Mouse (Mus musculus): Measurements from ENCODE around the gene Vmn1r29.
"Not testable (repeated sequence)": the region's sequence is repeated elsewhere in the genome, so short reads cannot be mapped to it uniquely, and the experiment has no call there.

Vmn1r29 gene

DNA sequence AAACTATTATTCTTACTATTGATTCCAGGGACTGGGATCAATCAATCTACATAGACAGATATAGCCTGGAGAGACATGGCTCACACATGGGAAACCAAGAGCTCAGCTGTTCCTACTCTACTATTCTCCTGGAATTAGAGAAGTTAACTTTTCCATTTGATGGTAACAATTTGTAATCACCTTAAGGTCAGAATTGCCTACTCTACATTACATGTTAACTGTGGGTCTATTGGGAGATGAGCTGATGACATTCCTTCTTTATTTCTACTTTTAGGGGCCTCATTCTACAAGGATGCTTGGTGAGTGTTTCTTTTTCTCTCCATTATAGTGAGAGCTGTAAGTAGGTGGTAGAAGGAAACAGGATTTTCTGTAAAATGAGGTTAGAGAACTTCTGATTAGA, at the start of gene Vmn1r29:
Gene Vmn1r29, plus strand, starts transcription at position 301 of the 400 bp plus-strand sequence.
- DNase-seq = no peak

GRCm38 (mm10) chr6:58261737-58262136, 39.6 kb upstream of the Vmn1r29 start, which contains the start of gene Vmn1r28:
TSS of gene Vmn1r28 (plus strand) at chr6:58262037.
- DNase-seq = no peak

DNA sequence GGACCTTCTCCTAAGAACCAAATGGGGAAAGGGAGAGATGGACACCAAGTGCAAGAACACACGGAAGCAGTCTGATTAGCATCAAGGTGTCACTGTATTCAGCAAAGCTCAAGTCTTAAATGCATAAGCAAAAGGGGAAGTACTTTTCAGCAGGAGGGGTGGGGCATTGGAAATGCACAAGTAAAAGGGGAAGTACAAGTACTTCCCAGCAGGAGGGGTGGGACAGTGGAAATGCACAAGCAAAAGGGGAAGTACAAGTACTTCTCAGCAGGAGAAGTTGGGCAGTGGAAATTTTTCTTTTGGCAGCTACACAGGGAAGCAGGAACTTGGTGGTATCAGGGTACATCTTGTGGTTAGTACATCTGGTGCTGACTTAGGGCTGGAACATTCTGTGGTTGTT, 21.7 kb upstream of the Vmn1r29 start:
- not testable (repeated sequence) for DNase-seq

DNA sequence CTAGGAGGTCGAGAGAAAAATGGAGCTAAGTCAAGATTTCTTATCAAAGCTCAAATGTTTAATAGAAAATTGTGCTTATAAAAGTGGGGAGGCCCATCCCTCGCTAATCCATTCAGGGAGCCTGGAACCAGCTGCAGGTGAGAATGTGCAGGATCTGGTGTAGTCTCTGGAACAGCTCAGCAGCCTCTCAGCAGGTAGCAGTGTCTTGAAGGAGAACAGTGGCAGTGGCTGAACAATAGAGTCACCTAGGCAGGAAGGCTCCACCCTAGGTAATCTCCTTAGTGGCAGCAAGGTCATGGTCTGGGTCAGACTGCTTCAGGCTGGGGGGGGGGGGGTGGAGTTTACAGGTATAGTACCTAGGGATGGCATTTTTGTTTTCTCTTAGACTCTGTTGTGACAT, 9.1 kb upstream of the Vmn1r29 start:
- DNase-seq = no peak

GRCm38 (mm10) chr6:58298511-58298910, 2.8 kb upstream of the Vmn1r29 start:
- DNase-seq = not testable (repeated sequence)

DNA sequence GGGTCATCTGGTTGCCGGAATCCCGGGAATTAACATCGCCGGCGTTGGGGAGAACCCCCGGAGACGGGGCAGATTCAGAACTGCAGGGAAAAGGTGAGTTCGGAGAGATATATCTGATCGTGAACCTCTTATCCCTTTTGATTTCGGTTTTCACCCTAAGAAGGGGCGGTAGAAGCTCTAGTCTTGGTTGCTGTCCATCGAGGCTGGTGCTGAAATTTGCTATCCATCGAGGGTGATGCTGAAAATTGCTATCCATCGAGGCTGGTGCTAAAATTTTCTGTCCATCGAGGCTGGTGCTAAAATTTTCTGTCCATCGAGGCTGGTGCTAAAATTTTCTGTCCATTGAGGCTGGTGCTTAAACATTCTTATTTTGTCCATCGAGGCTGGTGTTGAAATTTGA, 29.3 kb downstream of the Vmn1r29 start:
- not testable (repeated sequence) for DNase-seq
